Mouse (Mus musculus): ENCODE measurements around the gene Gm10309. TPM values are rescaled to one million over a fixed set of nuclear protein-coding genes. Genes with fewer than 3 reads are reported as not detected.
A peak's percentile ranks its signal among the peaks of the same experiment; 100 is the strongest.

Gene Gm10309
- 0.31 and 0.45 TPM in 2 replicates for polyA plus RNA-seq (2015; fragmentation: Nextera tagmentation; extraction: Ambion mirVana)

- ATAC-seq (replicated peaks) = no peak
- Histone ChIP-seq H3K9me3 (no peaks in the 10 kb centered on the region), H3K4me1 (0 out of 2 replicates have a peak, but pooled peaks cover 4% of the 10 kb centered on the region), H3K36me3 (replicated peaks) (no peaks in the 10 kb centered on the region), H3K27me3 (replicated peaks) (no peaks in the 10 kb centered on the region), H3K9ac (no peak within 1 kb of the TSS), H3K4me3 (no peak within 1 kb of the TSS), H3K27ac (no peak within 1 kb of the TSS), H3K4me2 (no peak within 1 kb of the TSS)
- WGBS = 92% methylated on average over 8 of the region's 8 CpGs
Measured at GRCm38 (mm10) chr17:86505183-86505631, at the start of gene Gm10309. TSS of gene Gm10309 (minus strand) at chr17:86505232.

GRCm38 (mm10) chr17:86551995-86552394 lies 47.0 kb upstream of the Gm10309 start:
- no peaks in the 10 kb centered on the region for H3K9me3 ChIP-seq
- no peaks in the 10 kb centered on the region for H3K27me3 ChIP-seq (replicated peaks)
- no peak for ATAC-seq (replicated peaks)
- no peaks in the 10 kb centered on the region for H3K4me1 ChIP-seq
- no peak overlapping the region for H3K4me2 ChIP-seq
- H3K27ac ChIP-seq = no peak overlapping the region
- WGBS = 51% methylated on average over 6 of the region's 6 CpGs
- H3K36me3 ChIP-seq (replicated peaks) = no peaks in the 10 kb centered on the region
- H3K9ac ChIP-seq = no peak overlapping the region
- H3K4me3 ChIP-seq = no peak overlapping the region

- Histone ChIP-seq H3K9me3 (no peaks in the 10 kb centered on the region), H3K27ac (no peak overlapping the region), H3K36me3 (replicated peaks) (no peaks in the 10 kb centered on the region), H3K4me3 (no peak overlapping the region), H3K9ac (no peak overlapping the region), H3K27me3 (replicated peaks) (no peaks in the 10 kb centered on the region), H3K4me2 (no peak overlapping the region), H3K4me1 (no peaks in the 10 kb centered on the region)
- 83% methylated on average over 10 of the region's 10 CpGs for WGBS
- no peak for ATAC-seq (replicated peaks)
Measured at GRCm38 (mm10) chr17:86551561-86551960, 46.5 kb upstream of the Gm10309 start.

- no peaks in the 10 kb centered on the region for H3K27me3 ChIP-seq (replicated peaks)
- no peaks in the 10 kb centered on the region for H3K9me3 ChIP-seq
- no peak overlapping the region for H3K27ac ChIP-seq
- H3K4me2 ChIP-seq = no peak overlapping the region
- no peaks in the 10 kb centered on the region for H3K4me1 ChIP-seq
- no peaks in the 10 kb centered on the region for H3K36me3 ChIP-seq (replicated peaks)
- H3K4me3 ChIP-seq = no peak overlapping the region
- WGBS = 92% methylated on average over 10 of the region's 10 CpGs
- H3K9ac ChIP-seq = no peak overlapping the region
- no peak for ATAC-seq (replicated peaks)
Measured at GRCm38 (mm10) chr17:86549128-86549527, 44.1 kb upstream of the Gm10309 start.

- Histone ChIP-seq H3K36me3 (replicated peaks) (no peaks in the 10 kb centered on the region), H3K27ac (no peak overlapping the region), H3K4me1 (no peaks in the 10 kb centered on the region), H3K27me3 (replicated peaks) (no peaks in the 10 kb centered on the region), H3K9me3 (no peaks in the 10 kb centered on the region), H3K4me2 (no peak overlapping the region), H3K9ac (no peak overlapping the region), H3K4me3 (no peak overlapping the region)
- ATAC-seq (replicated peaks) = no peak
- WGBS = 35% methylated on average over 7 of the region's 7 CpGs
Measured at GRCm38 (mm10) chr17:86546529-86546928, 41.5 kb upstream of the Gm10309 start.

- H3K4me1 ChIP-seq = 0 out of 2 replicates have a peak, but pooled peaks cover 9% of the 10 kb centered on the region
- 89% methylated on average over 18 of the region's 18 CpGs for WGBS
- no peak overlapping the region for H3K9ac ChIP-seq
- no peaks in the 10 kb centered on the region for H3K27me3 ChIP-seq (replicated peaks)
- no peaks in the 10 kb centered on the region for H3K9me3 ChIP-seq
- H3K4me2 ChIP-seq = no peak overlapping the region
- no peaks in the 10 kb centered on the region for H3K36me3 ChIP-seq (replicated peaks)
- no peak overlapping the region for H3K27ac ChIP-seq
- ATAC-seq (replicated peaks) = no peak
- H3K4me3 ChIP-seq = no peak overlapping the region
Measured at GRCm38 (mm10) chr17:86539881-86540430, 34.9 kb upstream of the Gm10309 start.

GRCm38 (mm10) chr17:86535827-86536656 lies 31.0 kb upstream of the Gm10309 start:
- ATAC-seq (replicated peaks) = peak; percentile 79; the same call in 1 of the 2 replicates
- H3K4me3 ChIP-seq = no peak overlapping the region
- 45% methylated on average over 22 of the region's 22 CpGs for WGBS
- H3K9me3 ChIP-seq = no peaks in the 10 kb centered on the region
- H3K4me2 ChIP-seq = peak overlapping the region; percentile 31
- H3K4me1 ChIP-seq = peaks cover 12% of the 10 kb centered on the region; the same call in 1 of the 2 replicates
- 0 out of 2 replicates have a peak overlapping the region, but pooled peaks have one; percentile 31 for H3K27ac ChIP-seq
- no peaks in the 10 kb centered on the region for H3K36me3 ChIP-seq (replicated peaks)
- no peaks in the 10 kb centered on the region for H3K27me3 ChIP-seq (replicated peaks)
- H3K9ac ChIP-seq = no peak overlapping the region

GRCm38 (mm10) chr17:86535096-86535495 lies 30.1 kb upstream of the Gm10309 start:
- H3K9ac ChIP-seq = no peak overlapping the region
- 82% methylated on average over 10 of the region's 10 CpGs for WGBS
- H3K4me2 ChIP-seq = no peak overlapping the region
- H3K36me3 ChIP-seq (replicated peaks) = no peaks in the 10 kb centered on the region
- no peaks in the 10 kb centered on the region for H3K9me3 ChIP-seq
- H3K4me3 ChIP-seq = no peak overlapping the region
- peaks cover 12% of the 10 kb centered on the region; the same call in 1 of the 2 replicates for H3K4me1 ChIP-seq
- H3K27ac ChIP-seq = no peak overlapping the region
- peak; percentile 42 for ATAC-seq (replicated peaks)
- no peaks in the 10 kb centered on the region for H3K27me3 ChIP-seq (replicated peaks)

GRCm38 (mm10) chr17:86533549-86533851 lies 28.5 kb upstream of the Gm10309 start:
- H3K27me3 ChIP-seq (replicated peaks) = no peaks in the 10 kb centered on the region
- H3K4me3 ChIP-seq = no peak overlapping the region
- H3K4me2 ChIP-seq = no peak overlapping the region
- peaks cover 12% of the 10 kb centered on the region; the same call in 1 of the 2 replicates for H3K4me1 ChIP-seq
- H3K36me3 ChIP-seq (replicated peaks) = no peaks in the 10 kb centered on the region
- no peaks in the 10 kb centered on the region for H3K9me3 ChIP-seq
- ATAC-seq (replicated peaks) = no peak
- H3K9ac ChIP-seq = no peak overlapping the region
- no peak overlapping the region for H3K27ac ChIP-seq
- 80% methylated on average over 11 of the region's 11 CpGs for WGBS

GRCm38 (mm10) chr17:86532783-86533548 lies 27.9 kb upstream of the Gm10309 start:
- Histone ChIP-seq H3K27ac (no peak overlapping the region), H3K4me3 (no peak overlapping the region), H3K36me3 (replicated peaks) (no peaks in the 10 kb centered on the region), H3K9ac (no peak overlapping the region), H3K4me1 (peaks cover 12% of the 10 kb centered on the region; the same call in 1 of the 2 replicates), H3K4me2 (no peak overlapping the region), H3K9me3 (no peaks in the 10 kb centered on the region), H3K27me3 (replicated peaks) (no peaks in the 10 kb centered on the region)
- ATAC-seq (replicated peaks) = no peak
- 69% methylated on average over 17 of the region's 17 CpGs for WGBS

GRCm38 (mm10) chr17:86531231-86531630 lies 26.2 kb upstream of the Gm10309 start:
- H3K27me3 ChIP-seq (replicated peaks) = no peaks in the 10 kb centered on the region
- H3K9ac ChIP-seq = no peak overlapping the region
- no peak for ATAC-seq (replicated peaks)
- no peak overlapping the region for H3K4me3 ChIP-seq
- no peaks in the 10 kb centered on the region for H3K36me3 ChIP-seq (replicated peaks)
- no peak overlapping the region for H3K27ac ChIP-seq
- H3K9me3 ChIP-seq = no peaks in the 10 kb centered on the region
- H3K4me1 ChIP-seq = peaks cover 7% of the 10 kb centered on the region; the same call in 1 of the 2 replicates
- no peak overlapping the region for H3K4me2 ChIP-seq
- 92% methylated on average over 6 of the region's 6 CpGs for WGBS

GRCm38 (mm10) chr17:86529411-86529810 lies 24.4 kb upstream of the Gm10309 start:
- ATAC-seq (replicated peaks) = no peak
- Histone ChIP-seq H3K36me3 (replicated peaks) (no peaks in the 10 kb centered on the region), H3K9ac (no peak overlapping the region), H3K9me3 (no peaks in the 10 kb centered on the region), H3K4me2 (no peak overlapping the region), H3K27ac (no peak overlapping the region), H3K27me3 (replicated peaks) (no peaks in the 10 kb centered on the region), H3K4me1 (peaks cover 4% of the 10 kb centered on the region; the same call in 1 of the 2 replicates), H3K4me3 (no peak overlapping the region)
- 80% methylated on average over 4 of the region's 4 CpGs for WGBS

Measured in midbrain, embryonic 15.5 days (tissue).